In genomic region chr7:84106942-84107341, GRCm38 (mm10) we compare ENCODE assay signal across 18 mouse cellular contexts. TPM values are rescaled to one million over a fixed set of nuclear protein-coding genes. Genes with fewer than 3 reads are reported as not detected.
"Had no signal": no experiment of that assay in that cellular context is flagged by ENCODE, and none has a peak within 500 bp of the region (broad histone marks: within the 10 kb centered on the region; RNA-seq: fewer than 3 reads in every experiment).

No protein-coding gene starts in this region.

- H3K4me3 ChIP-seq: neural tube, embryonic 13.5 days; neural tube, embryonic 15.5 days; stomach, embryonic 15.5 days had no signal

- H3K36me3 ChIP-seq: stomach, embryonic 15.5 days had no signal

- H3K9me3 ChIP-seq: neural tube, embryonic 13.5 days; neural tube, embryonic 15.5 days; stomach, embryonic 15.5 days had no signal

- H3K9ac ChIP-seq: neural tube, embryonic 13.5 days; neural tube, embryonic 15.5 days; stomach, embryonic 15.5 days had no signal

- H3K27ac ChIP-seq: neural tube, embryonic 13.5 days; neural tube, embryonic 15.5 days; stomach, embryonic 15.5 days; stomach, postnatal 0 days had no signal

- H3K4me2 ChIP-seq: neural tube, embryonic 13.5 days; neural tube, embryonic 15.5 days; stomach, embryonic 15.5 days had no signal

- DNase-seq: retina, postnatal 1 day; right cerebral cortex, adult 18-20 months; right cerebral cortex, postnatal 14 days; right cerebral cortex, postnatal 25 days; right cerebral cortex, postnatal 4 days; spleen, adult 18-20 months; thymus, adult 18-20 months; thymus, adult 2 months; thymus, postnatal 14 days; thymus, postnatal 25 days; thymus, postnatal 36 days; thymus, postnatal 4 days had no signal

- H3K27me3 ChIP-seq: neural tube, embryonic 13.5 days; neural tube, embryonic 15.5 days; stomach, embryonic 15.5 days had no signal

RNA-seq across cellular contexts. Expression of gene Cemip, which starts 20.6 kb away (rescaled TPM):
- total RNA-seq: neutrophil, adult 5-6 weeks had no signal
- polyA plus RNA-seq: thymus, postnatal 0 days had no signal
